Comparison of ENCODE assay signal across 25 mouse cellular contexts in the genomic region with DNA sequence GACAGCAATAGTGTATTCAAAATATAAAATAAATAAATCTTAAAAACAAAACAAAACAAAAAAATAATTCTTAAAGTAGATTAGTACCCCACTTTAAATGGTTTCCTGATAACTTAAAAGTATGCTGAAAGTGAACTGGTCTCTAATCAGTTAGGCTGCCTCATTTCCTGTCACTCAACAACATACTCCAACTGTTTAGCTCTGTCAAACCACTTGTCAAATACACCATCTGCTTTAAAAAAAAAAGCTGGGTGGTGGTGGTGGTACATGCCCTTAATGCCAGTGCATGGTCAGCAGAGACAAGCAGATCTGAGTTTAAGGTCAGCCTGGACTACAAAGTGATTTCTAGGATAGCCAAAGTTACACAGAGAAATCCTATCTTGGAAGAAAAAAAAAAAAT. TPM values are rescaled to one million over a fixed set of nuclear protein-coding genes. Genes with fewer than 3 reads are reported as not detected.
DNase-seq lines count a peak whose midpoint lies in the region; ATAC-seq and TF ChIP-seq lines count a peak whose summit lies in the region.
"Had no signal": no experiment of that assay in that cellular context is flagged by ENCODE, and none has a peak within 500 bp of the region (broad histone marks: within the 10 kb centered on the region; RNA-seq: fewer than 3 reads in every experiment).

No protein-coding gene starts in this region.

- intact Hi-C loops in left cerebral cortex, adult 2 months (cut with DNase I): no loop called here
- intact Hi-C loops in left cerebral cortex, postnatal 25 days (cut with DNase I): no loop called here

- ATAC-seq in megakaryocyte progenitor cell, adult 5-6 weeks (replicated peaks; ENCODE audit: poor library complexity): peak; percentile 29; the same call in 1 of the 2 replicates
- no peak for ATAC-seq in CD4-positive, CD25-positive, alpha-beta regulatory T cell, adult 4 months
- ATAC-seq: activated CD4-positive, CD25-positive, alpha-beta regulatory T cell, adult 4 months; forebrain, embryonic 14.5 days; forebrain, embryonic 16.5 days; Patski had no signal

- no peak for TF ChIP-seq POLR2A in MEL (IDR thresholded peaks at IDR 0.05; ENCODE audit: control insufficient read depth in 1 of 2, insufficient read depth in 1 of 2, low read depth in 1 of 2, low read length in 2 of 2, poor library complexity in 1 of 2)

- H3K27me3 ChIP-seq in MEL (ENCODE audit: control insufficient read depth in 1 of 2, insufficient read depth in 2 of 2, low read length in 2 of 2): no peaks in the 10 kb centered on the region
- H3K27me3 ChIP-seq: embryonic facial prominence, embryonic 13.5 days; embryonic facial prominence, embryonic 15.5 days; forebrain, embryonic 12.5 days; Patski had no signal

- H3K27ac ChIP-seq in left cerebral cortex, adult 2 months: peak overlapping the region; percentile 20; the same call in 1 of the 2 replicates
- H3K27ac ChIP-seq in MEL (ENCODE audit: control insufficient read depth, low read depth, low read length): no peak overlapping the region; the same call in 1 of the 2 replicates
- H3K27ac ChIP-seq: embryonic facial prominence, embryonic 13.5 days; embryonic facial prominence, embryonic 15.5 days; forebrain, embryonic 10.5 days; forebrain, embryonic 12.5 days had no signal

- no peak for DNase-seq in left cerebral cortex, adult 2 months (ENCODE audit: extremely low spot score in 1 of 2, low spot score in 2 of 2)
- DNase-seq in left cerebral cortex, postnatal 25 days (ENCODE audit: low spot score in 2 of 2): no peak
- peak; percentile 57 for DNase-seq in MEL (ENCODE audit: low read depth, low spot score)
- DNase-seq in embryo, embryonic 11 days: no peak
- no peak for DNase-seq in adrenal gland, adult 8-10 months
- DNase-seq: adrenal gland, postnatal 10 days; adrenal gland, postnatal 25 days; B cell, adult 2 months; cerebellum, adult 11 months; cerebellum, adult 18-20 months; cerebellum, adult 8-10 months; cerebellum, adult 9-11 months; cerebellum, postnatal 14 days; cerebellum, postnatal 36 days had no signal

- no peak overlapping the region for H3K9ac ChIP-seq in MEL (ENCODE audit: control insufficient read depth, low read depth, low read length, poor library complexity, severe bottlenecking)
- H3K9ac ChIP-seq: embryonic facial prominence, embryonic 13.5 days; embryonic facial prominence, embryonic 15.5 days; forebrain, embryonic 12.5 days had no signal

- TF ChIP-seq EP300 in MEL (IDR thresholded peaks at IDR 0.05; ENCODE audit: low read depth in 1 of 2, low read length in 2 of 2): peak; percentile 72

- no peaks in the 10 kb centered on the region for H3K79me2 ChIP-seq in MEL (ENCODE audit: control insufficient read depth, insufficient read depth, low read length, poor library complexity)

- no peak overlapping the region for H3K4me3 ChIP-seq in left cerebral cortex, adult 2 months
- no peak overlapping the region for H3K4me3 ChIP-seq in MEL (ENCODE audit: control insufficient read depth in 1 of 2, insufficient read depth in 1 of 2, low read depth in 2 of 2, low read length in 2 of 2)
- H3K4me3 ChIP-seq: embryonic facial prominence, embryonic 13.5 days; embryonic facial prominence, embryonic 15.5 days; erythroblast, embryonic 14.5 days; forebrain, embryonic 10.5 days; forebrain, embryonic 12.5 days had no signal

- no peak for TF ChIP-seq CTCF in left cerebral cortex, adult 2 months (IDR thresholded peaks at IDR 0.05)
- TF ChIP-seq CTCF in MEL (IDR thresholded peaks at IDR 0.05 in 2 of 3, conservative IDR thresholded peaks at IDR 0.05 in 1 of 3; ENCODE audit: control insufficient read depth in 1 of 3, insufficient read depth in 1 of 3, low read depth in 2 of 3, low read length in 3 of 3, poor library complexity in 1 of 3, severe bottlenecking in 1 of 3): no peak

- peaks cover 24 to 33% of the 10 kb centered on the region in 2 experiments for H3K36me3 ChIP-seq in MEL (ENCODE audit: control insufficient read depth in 1 of 2, insufficient read depth in 2 of 2, low read length in 2 of 2)

- H3K9me3 ChIP-seq in MEL (replicated peaks; ENCODE audit: insufficient read depth, low read length): no peaks in the 10 kb centered on the region
- H3K9me3 ChIP-seq: embryonic facial prominence, embryonic 13.5 days; embryonic facial prominence, embryonic 15.5 days; forebrain, embryonic 10.5 days; forebrain, embryonic 12.5 days had no signal

- no peak for TF ChIP-seq RAD21 in MEL (IDR thresholded peaks at IDR 0.05; ENCODE audit: low read depth, low read length)

- peaks cover 5 to 14% of the 10 kb centered on the region in 2 experiments for H3K4me1 ChIP-seq in MEL (ENCODE audit: control insufficient read depth in 1 of 2, insufficient read depth in 2 of 2, low read length in 2 of 2)
- H3K4me1 ChIP-seq: embryonic facial prominence, embryonic 13.5 days; embryonic facial prominence, embryonic 15.5 days; forebrain, embryonic 10.5 days; forebrain, embryonic 12.5 days had no signal

TF ChIP-seq in MEL, 35 proteins besides CTCF, POLR2A, EP300 and RAD21:
- TF ChIP-seq GABPA (IDR thresholded peaks at IDR 0.05; ENCODE audit: low read depth, low read length): no peak
- TF ChIP-seq GATA1 (IDR thresholded peaks at IDR 0.05; ENCODE audit: low read depth, low read length): peak; percentile 72
- no peak for TF ChIP-seq CHD1 (IDR thresholded peaks at IDR 0.05; ENCODE audit: low read depth, low read length)
- no peak for TF ChIP-seq MAZ (IDR thresholded peaks at IDR 0.05; ENCODE audit: low read depth, low read length)
- peak; percentile 75 for TF ChIP-seq SIN3A (IDR thresholded peaks at IDR 0.05; ENCODE audit: low read length)
- TF ChIP-seq MYB (IDR thresholded peaks at IDR 0.05; ENCODE audit: low read depth, low read length): peak; percentile 25; the same call in 1 of the 2 replicates
- TF ChIP-seq MEF2A (IDR thresholded peaks at IDR 0.05; ENCODE audit: extremely low read depth, insufficient replicate concordance, low read depth, low read length, poor library complexity, severe bottlenecking): no peak
- no peak for TF ChIP-seq HCFC1 (IDR thresholded peaks at IDR 0.05; ENCODE audit: low read depth, low read length)
- TF ChIP-seq UBTF (IDR thresholded peaks at IDR 0.05; ENCODE audit: borderline replicate concordance, insufficient read depth, low read depth, low read length): no peak
- no peak for TF ChIP-seq E2F4 (IDR thresholded peaks at IDR 0.05; ENCODE audit: borderline replicate concordance, low read depth, low read length)
- no peak for TF ChIP-seq ZKSCAN1 (IDR thresholded peaks at IDR 0.05; ENCODE audit: low read depth, low read length)
- TF ChIP-seq MAFK (IDR thresholded peaks at IDR 0.05; ENCODE audit: borderline replicate concordance, low read depth, low read length): no peak
- TF ChIP-seq ELF1 (IDR thresholded peaks at IDR 0.05; ENCODE audit: low read depth, low read length): no peak
- TF ChIP-seq ZNF384 (IDR thresholded peaks at IDR 0.05; ENCODE audit: low read depth, low read length): peak; percentile 89
- peak; percentile 41; the same call in 1 of the 2 replicates for TF ChIP-seq TCF12 (IDR thresholded peaks at IDR 0.05; ENCODE audit: low read depth, low read length)
- TF ChIP-seq CHD2 (IDR thresholded peaks at IDR 0.05; ENCODE audit: low read length): no peak
- no peak for TF ChIP-seq ZC3H11A (IDR thresholded peaks at IDR 0.05; ENCODE audit: low read depth, low read length)
- no peak for TF ChIP-seq MYC (IDR thresholded peaks at IDR 0.05; ENCODE audit: low read depth, low read length)
- no peak for TF ChIP-seq POLR2AphosphoS2 (IDR thresholded peaks at IDR 0.05; ENCODE audit: low read length)
- no peak for TF ChIP-seq USF1 (IDR thresholded peaks at IDR 0.05; ENCODE audit: low read depth, low read length)
- TF ChIP-seq MXI1 (IDR thresholded peaks at IDR 0.05; ENCODE audit: low read depth, low read length): peak; percentile 58; the same call in 1 of the 2 replicates
- TF ChIP-seq MAX (IDR thresholded peaks at IDR 0.05; ENCODE audit: low read length): no peak
- peak; percentile 41; the same call in 1 of the 2 replicates for TF ChIP-seq ETS1 (IDR thresholded peaks at IDR 0.05; ENCODE audit: low read depth, low read length)
- TF ChIP-seq NELFE (IDR thresholded peaks at IDR 0.05; ENCODE audit: low read depth, low read length): no peak
- no peak for TF ChIP-seq SMC3 (IDR thresholded peaks at IDR 0.05; ENCODE audit: low read depth, low read length)
- TF ChIP-seq RCOR1 (IDR thresholded peaks at IDR 0.05; ENCODE audit: low read depth, low read length): no peak
- no peak for TF ChIP-seq TAL1 (IDR thresholded peaks at IDR 0.05; ENCODE audit: low read length)
- no peak for TF ChIP-seq TBP (IDR thresholded peaks at IDR 0.05; ENCODE audit: low read depth, low read length)
- no peak for TF ChIP-seq USF2 (IDR thresholded peaks at IDR 0.05; ENCODE audit: borderline replicate concordance in 1 of 2, insufficient read depth in 1 of 2, low read depth in 1 of 2, low read length in 2 of 2)
- TF ChIP-seq JUND (IDR thresholded peaks at IDR 0.05; ENCODE audit: low read depth, low read length): no peak
- TF ChIP-seq BHLHE40 (IDR thresholded peaks at IDR 0.05; ENCODE audit: borderline replicate concordance, low read depth, low read length): no peak
- TF ChIP-seq POLR2AphosphoS5 (IDR thresholded peaks at IDR 0.05; ENCODE audit: borderline replicate concordance, low read depth, low read length): no peak
- no peak for TF ChIP-seq NRF1 (IDR thresholded peaks at IDR 0.05; ENCODE audit: insufficient read depth, low read depth, low read length, poor library complexity, severe bottlenecking)
- TF ChIP-seq ZMIZ1 (IDR thresholded peaks at IDR 0.05; ENCODE audit: low read depth, low read length): no peak
- no peak for TF ChIP-seq KAT2A (conservative IDR thresholded peaks at IDR 0.05; ENCODE audit: low read depth, low read length)

RNA-seq across cellular contexts. Expression of gene Rbm5, which starts 6.0 kb away (rescaled TPM):
- 100 to 1,000 TPM; 146 to 147 TPM for total RNA-seq in left cerebral cortex, adult 2 months (2021)
- 100 to 1,000 TPM; 122 to 155 TPM for total RNA-seq in left cerebral cortex, postnatal 25 days (2021)
- total RNA-seq in MEL (2012; rRNA removed): 80.2 and 87.6 TPM in 2 replicates
- polyA plus RNA-seq in MEL (2012; ENCODE audit: insufficient read depth in 1 of 2, insufficient read length in 2 of 2, low read depth in 1 of 2, low replicate concordance in 2 of 2, missing spikeins in 1 of 2): 100 to 1,000 TPM; 125 to 143 TPM
- total RNA-seq in megakaryocyte progenitor cell, adult 5-6 weeks (2015): 110 and 146 TPM in 2 replicates
- total RNA-seq in megakaryocyte progenitor cell, adult 5-6 weeks (2017): 142 and 235 TPM in 2 replicates
- polyA plus RNA-seq in CD4-positive, CD25-positive, alpha-beta regulatory T cell, adult 4 months (2017; shearing (Covaris generic)): 100 to 1,000 TPM; 280 to 324 TPM
- 100 to 1,000 TPM in 2 of 4 experiments, 10 to 100 TPM in 2; 91.2 to 204 (median 127) TPM for total RNA-seq in adrenal gland, adult 8-10 months (2022)
